Mouse (Mus musculus) frontal cortex, adult 2 months (tissue): ENCODE results near the gene Abcb1b. TPM values are rescaled to one million over a fixed set of nuclear protein-coding genes. Genes with fewer than 3 reads are reported as not detected.

ENCODE experiments used
- polyA plus RNA-seq: library from polyadenylated mRNA; depleted of rRNA; stranded (reverse); fragments of >200 nt; gene quantifications from 2 replicates; pipeline ENCODE4 v1.2.3, GENCODE M21; 2012; rRNA removed

Gene Abcb1b
- polyA plus RNA-seq, 1 experiment: 2.0 TPM

Other genes starting within 250 kb of the Abcb1b start
- gene Rundc3b, start 175.2 kb upstream of the Abcb1b start, polyA plus RNA-seq: 13.1 and 17.1 TPM in 2 replicates
- 24.9 and 28.8 TPM in 2 replicates for gene Abcb1a, start 138.1 kb upstream of the Abcb1b start, polyA plus RNA-seq
- gene Abcb4, start 95.6 kb downstream of the Abcb1b start, polyA plus RNA-seq: 4.3 and 5.2 TPM in 2 replicates
- 23.8 and 27.1 TPM in 2 replicates for gene Crot, start 199.2 kb downstream of the Abcb1b start, polyA plus RNA-seq